Mouse (Mus musculus) limb, embryonic 13.5 days (tissue): ENCODE results near the gene Kazn. TPM values are rescaled to one million over a fixed set of nuclear protein-coding genes. Genes with fewer than 3 reads are reported as not detected.

Experiments
- ATAC-seq: fragments of 200-750 bp; cut with Nextera tagmentation; 2 replicates; pipeline ENCODE4 v1.8.0; 2017; ENCODE audit warnings: low read depth, moderate number of reproducible peaks, moderate TSS enrichment; ENCODE audit not compliant: low FRiP score
- H3K27ac ChIP-seq: fragments of 300-500 bp; sonication (generic); 2 replicates; pipeline ENCODE4 v1.5.1; 2015; ENCODE audit warnings: inconsistent platforms, mild to moderate bottlenecking, moderate library complexity
- H3K27me3 ChIP-seq: fragments of 300-500 bp; sonication (generic); 2 replicates; pipeline ENCODE4 v1.6.1; 2015; ENCODE audit warnings: mild to moderate bottlenecking, inconsistent platforms
- H3K36me3 ChIP-seq: fragments of 300-500 bp; sonication (generic); 2 replicates; pipeline ENCODE4 v1.6.1; 2015; ENCODE audit warnings: inconsistent platforms, mild to moderate bottlenecking, moderate library complexity
- H3K4me1 ChIP-seq: fragments of 300-500 bp; sonication (generic); 2 replicates; pipeline ENCODE4 v1.6.1; 2015; ENCODE audit warnings: inconsistent platforms
- H3K4me2 ChIP-seq: fragments of 300-500 bp; sonication (generic); replicated peaks from 2 replicates; pipeline ENCODE4 v1.6.1; 2015; ENCODE audit warnings: inconsistent platforms, mild to moderate bottlenecking, moderate library complexity
- H3K4me3 ChIP-seq: fragments of 300-500 bp; sonication (generic); 2 replicates; pipeline ENCODE4 v1.5.1; 2015; ENCODE audit warnings: moderate library complexity, mild to moderate bottlenecking, inconsistent platforms
- H3K9ac ChIP-seq: fragments of 300-500 bp; sonication (generic); 2 replicates; pipeline ENCODE4 v1.6.1; 2015; ENCODE audit warnings: mild to moderate bottlenecking, inconsistent platforms
- H3K9me3 ChIP-seq: fragments of 300-500 bp; sonication (generic); 2 replicates; pipeline ENCODE4 v1.6.1; 2016; ENCODE audit warnings: inconsistent platforms
- WGBS: fragments of 180-500 bp; shearing (Covaris S2); methylation state at CpG from one replicate; pipeline ENCODE4 v1.1.7; 2015; 5-methylcytosine and 5-hydroxymethylcytosine counted together
- polyA plus RNA-seq: library from polyadenylated mRNA; unstranded; fragments of >200 nt; fragmentation: Nextera tagmentation; extraction: Ambion mirVana; gene quantifications from 2 replicates; pipeline ENCODE4 v1.2.1, GENCODE M21; 2015

Kazn gene
- polyA plus RNA-seq, 1 experiment from 2014 or later = 14.4 TPM

- ATAC-seq = no peak
- H3K36me3 ChIP-seq = no peaks in the 10 kb centered on the region
- no peaks in the 10 kb centered on the region for H3K27me3 ChIP-seq
- peaks cover 49% of the 10 kb centered on the region for H3K4me1 ChIP-seq
- no peak overlapping the region for H3K9ac ChIP-seq
- no peaks in the 10 kb centered on the region for H3K9me3 ChIP-seq
- no peak overlapping the region for H3K4me2 ChIP-seq
- peak overlapping the region; percentile 28; the same call in 1 of the 2 replicates for H3K27ac ChIP-seq
- 58% methylated on average over 18 of the region's 18 CpGs for WGBS
- H3K4me3 ChIP-seq = no peak overlapping the region
Observed at GRCm38 (mm10) chr4:142170882-142171768, 68.1 kb downstream of the Kazn start.

GRCm38 (mm10) chr4:142169636-142170035, 69.6 kb downstream of the Kazn start:
- Histone ChIP-seq H3K9me3 (no peaks in the 10 kb centered on the region), H3K4me3 (no peak overlapping the region), H3K9ac (no peak overlapping the region), H3K4me1 (peaks cover 55% of the 10 kb centered on the region), H3K36me3 (no peaks in the 10 kb centered on the region), H3K4me2 (no peak overlapping the region), H3K27ac (no peak overlapping the region), H3K27me3 (no peaks in the 10 kb centered on the region)
- no peak for ATAC-seq
- WGBS = 77% methylated on average over 4 of the region's 4 CpGs

GRCm38 (mm10) chr4:142168352-142168751, 70.8 kb downstream of the Kazn start:
- Histone ChIP-seq H3K9ac (no peak overlapping the region), H3K9me3 (no peaks in the 10 kb centered on the region), H3K4me2 (no peak overlapping the region), H3K4me1 (peaks cover 54% of the 10 kb centered on the region), H3K4me3 (no peak overlapping the region), H3K36me3 (no peaks in the 10 kb centered on the region), H3K27ac (no peak overlapping the region), H3K27me3 (no peaks in the 10 kb centered on the region)
- 89% methylated on average over 7 of the region's 7 CpGs for WGBS
- ATAC-seq = no peak

- peaks cover 15% of the 10 kb centered on the region for H3K36me3 ChIP-seq
- 19% methylated on average over 18 of the region's 18 CpGs for WGBS
- no peak for ATAC-seq
- H3K4me3 ChIP-seq = no peak overlapping the region
- no peak overlapping the region for H3K9ac ChIP-seq
- peak overlapping the region; percentile 22; the same call in 1 of the 2 replicates for H3K27ac ChIP-seq
- H3K9me3 ChIP-seq = peaks cover 11% of the 10 kb centered on the region; the same call in 1 of the 2 replicates
- H3K4me1 ChIP-seq = peaks cover 31% of the 10 kb centered on the region
- H3K4me2 ChIP-seq = no peak overlapping the region
- H3K27me3 ChIP-seq = no peaks in the 10 kb centered on the region
Observed at GRCm38 (mm10) chr4:142165835-142166701, 73.1 kb downstream of the Kazn start.

GRCm38 (mm10) chr4:142165363-142165762, 73.8 kb downstream of the Kazn start:
- no peak for ATAC-seq
- H3K36me3 ChIP-seq = peaks cover 15% of the 10 kb centered on the region
- no peak overlapping the region for H3K4me3 ChIP-seq
- peaks cover 11% of the 10 kb centered on the region; the same call in 1 of the 2 replicates for H3K9me3 ChIP-seq
- H3K27ac ChIP-seq = no peak overlapping the region
- no peak overlapping the region for H3K4me2 ChIP-seq
- no peak overlapping the region for H3K9ac ChIP-seq
- no peaks in the 10 kb centered on the region for H3K27me3 ChIP-seq
- WGBS = 51% methylated on average over 5 of the region's 5 CpGs
- peaks cover 29% of the 10 kb centered on the region for H3K4me1 ChIP-seq

- WGBS = 68% methylated on average over 4 of the region's 4 CpGs
- no peak for ATAC-seq
Observed at GRCm38 (mm10) chr4:142164386-142164785, 74.8 kb downstream of the Kazn start.

GRCm38 (mm10) chr4:142163862-142164261, 75.3 kb downstream of the Kazn start:
- no peak overlapping the region for H3K27ac ChIP-seq
- H3K27me3 ChIP-seq = no peaks in the 10 kb centered on the region
- H3K4me2 ChIP-seq = no peak overlapping the region
- H3K9me3 ChIP-seq = peaks cover 11% of the 10 kb centered on the region; the same call in 1 of the 2 replicates
- no peak overlapping the region for H3K4me3 ChIP-seq
- H3K36me3 ChIP-seq = peaks cover 17% of the 10 kb centered on the region
- 29% methylated on average over 3 of the region's 3 CpGs for whole genome bisulfite sequencing
- H3K9ac ChIP-seq = peak overlapping the region; percentile 45; the same call in 1 of the 2 replicates
- peaks cover 29% of the 10 kb centered on the region for H3K4me1 ChIP-seq
- no peak for ATAC-seq

More at GRCm38 (mm10) chr4:142164386-142164785, 74.8 kb downstream of the Kazn start:
- no peak overlapping the region for H3K27ac ChIP-seq
- peaks cover 11% of the 10 kb centered on the region; the same call in 1 of the 2 replicates for H3K9me3 ChIP-seq
- no peak overlapping the region for H3K4me2 ChIP-seq
- H3K4me1 ChIP-seq = peaks cover 29% of the 10 kb centered on the region
- H3K4me3 ChIP-seq = no peak overlapping the region
- H3K27me3 ChIP-seq = no peaks in the 10 kb centered on the region
- peak overlapping the region; percentile 45; the same call in 1 of the 2 replicates for H3K9ac ChIP-seq
- peaks cover 15% of the 10 kb centered on the region for H3K36me3 ChIP-seq

GRCm38 (mm10) chr4:142162729-142163128, 76.5 kb downstream of the Kazn start:
- 83% methylated on average over 9 of the region's 9 CpGs for WGBS
- peaks cover 29% of the 10 kb centered on the region for H3K4me1 ChIP-seq
- ATAC-seq = no peak
- H3K9ac ChIP-seq = no peak overlapping the region
- no peak overlapping the region for H3K4me3 ChIP-seq
- no peak overlapping the region for H3K4me2 ChIP-seq
- peaks cover 11% of the 10 kb centered on the region; the same call in 1 of the 2 replicates for H3K9me3 ChIP-seq
- peaks cover 28% of the 10 kb centered on the region for H3K36me3 ChIP-seq
- H3K27ac ChIP-seq = no peak overlapping the region
- H3K27me3 ChIP-seq = no peaks in the 10 kb centered on the region

- Histone ChIP-seq H3K4me3 (no peak overlapping the region), H3K4me1 (peaks cover 29% of the 10 kb centered on the region), H3K9ac (no peak overlapping the region), H3K27me3 (no peaks in the 10 kb centered on the region), H3K9me3 (peaks cover 11% of the 10 kb centered on the region; the same call in 1 of the 2 replicates), H3K4me2 (no peak overlapping the region), H3K36me3 (peaks cover 35% of the 10 kb centered on the region), H3K27ac (no peak overlapping the region)
- no peak for ATAC-seq
- 96% methylated on average over 2 of the region's 2 CpGs for WGBS
Observed at GRCm38 (mm10) chr4:142162102-142162501, 77.1 kb downstream of the Kazn start.

- Histone ChIP-seq H3K9me3 (peaks cover 11% of the 10 kb centered on the region; the same call in 1 of the 2 replicates), H3K4me1 (peaks cover 15% of the 10 kb centered on the region), H3K9ac (no peak overlapping the region), H3K36me3 (peaks cover 36% of the 10 kb centered on the region), H3K4me2 (no peak overlapping the region), H3K4me3 (no peak overlapping the region), H3K27ac (no peak overlapping the region), H3K27me3 (no peaks in the 10 kb centered on the region)
- no peak for ATAC-seq
- WGBS = 61% methylated on average over 8 of the region's 8 CpGs
Observed at GRCm38 (mm10) chr4:142160041-142160440, 79.2 kb downstream of the Kazn start.

- no peak overlapping the region for H3K4me3 ChIP-seq
- 86% methylated on average over 5 of the region's 5 CpGs for WGBS
- no peaks in the 10 kb centered on the region for H3K4me1 ChIP-seq
- no peak overlapping the region for H3K9ac ChIP-seq
- no peak for ATAC-seq
- H3K36me3 ChIP-seq = peaks cover 26% of the 10 kb centered on the region
- H3K4me2 ChIP-seq = no peak overlapping the region
- H3K9me3 ChIP-seq = 0 out of 2 replicates have a peak, but pooled peaks cover under 1% of the 10 kb centered on the region
- no peaks in the 10 kb centered on the region for H3K27me3 ChIP-seq
- H3K27ac ChIP-seq = no peak overlapping the region
Observed at GRCm38 (mm10) chr4:142156506-142156905, 82.7 kb downstream of the Kazn start.

GRCm38 (mm10) chr4:142154246-142154645, 85.0 kb downstream of the Kazn start:
- Histone ChIP-seq H3K4me3 (no peak overlapping the region), H3K4me1 (no peaks in the 10 kb centered on the region), H3K9ac (no peak overlapping the region; the same call in 1 of the 2 replicates), H3K9me3 (no peaks in the 10 kb centered on the region), H3K4me2 (no peak overlapping the region), H3K27ac (no peak overlapping the region), H3K36me3 (peaks cover 47% of the 10 kb centered on the region), H3K27me3 (no peaks in the 10 kb centered on the region)
- WGBS = 72% methylated on average over 11 of the region's 11 CpGs
- ATAC-seq = no peak
